Mouse (Mus musculus) intestine, embryonic 16.5 days (tissue): ENCODE results near the gene Uchl1. TPM values are rescaled to one million over a fixed set of nuclear protein-coding genes. Genes with fewer than 3 reads are reported as not detected.

Source experiments
- ATAC-seq: fragments of 200-750 bp; cut with Nextera tagmentation; 2 replicates; pipeline ENCODE4 v1.8.0; 2017; ENCODE audit warnings: moderate TSS enrichment, moderate library complexity
- H3K27ac ChIP-seq: fragments of 300-500 bp; sonication (generic); 2 replicates; pipeline ENCODE4 v1.5.1; 2014; ENCODE audit warnings: mild to moderate bottlenecking, low read length
- H3K27me3 ChIP-seq: fragments of 300-500 bp; sonication (generic); replicated peaks from 2 replicates; pipeline ENCODE4 v1.6.1; 2014; ENCODE audit warnings: low read length, control low read depth, mixed read lengths; ENCODE audit not compliant: control insufficient read depth, insufficient read depth
- H3K36me3 ChIP-seq: fragments of 300-500 bp; sonication (generic); 2 replicates; pipeline ENCODE4 v1.6.1; 2014; ENCODE audit warnings: low read length, control low read depth; ENCODE audit not compliant: control insufficient read depth, insufficient read depth
- H3K4me1 ChIP-seq: fragments of 300-500 bp; sonication (generic); 2 replicates; pipeline ENCODE4 v1.6.1; 2014; ENCODE audit warnings: low read length, control low read depth, mixed read lengths; ENCODE audit not compliant: control insufficient read depth, insufficient read depth
- H3K4me2 ChIP-seq: fragments of 300-500 bp; sonication (generic); 2 replicates; pipeline ENCODE4 v1.6.1; 2014; ENCODE audit warnings: low read depth, low read length, control low read depth
- H3K4me3 ChIP-seq: fragments of 300-500 bp; sonication (generic); 2 replicates; pipeline ENCODE4 v1.5.1; 2014; ENCODE audit warnings: mild to moderate bottlenecking, low read length
- H3K9ac ChIP-seq: fragments of 300-500 bp; sonication (generic); 2 replicates; pipeline ENCODE4 v1.6.1; 2014; ENCODE audit warnings: low read depth, low read length
- H3K9me3 ChIP-seq: fragments of 300-500 bp; sonication (generic); 2 replicates; pipeline ENCODE4 v1.6.1; 2016; ENCODE audit warnings: low read length, control low read depth; ENCODE audit not compliant: control insufficient read depth
- WGBS: fragments of 180-500 bp; shearing (Covaris S2); extraction: QIAGEN DNeasy Blood & Tissue Kit; methylation state at CpG from one replicate; pipeline ENCODE4 v1.1.7; 2014; 5-methylcytosine and 5-hydroxymethylcytosine counted together
- polyA plus RNA-seq: library from polyadenylated mRNA; unstranded; fragments of >200 nt; fragmentation: Nextera tagmentation; extraction: Ambion mirVana; gene quantifications from 2 replicates; pipeline ENCODE4 v1.2.1, GENCODE M21; 2015

Gene Uchl1
- polyA plus RNA-seq, 1 experiment from 2014 or later: 89.7 TPM

GRCm38 (mm10) chr5:66699911-66700310 is 24.0 kb downstream of the Uchl1 start:
- WGBS: 55% methylated on average over 6 of the region's 6 CpGs
- H3K4me2 ChIP-seq: no peak overlapping the region
- H3K4me1 ChIP-seq: peaks cover 5% of the 10 kb centered on the region; the same call in 1 of the 2 replicates
- H3K27ac ChIP-seq: no peak overlapping the region
- H3K9ac ChIP-seq: no peak overlapping the region
- H3K4me3 ChIP-seq: no peak overlapping the region
- no peak for ATAC-seq
- H3K9me3 ChIP-seq: no peaks in the 10 kb centered on the region
- H3K27me3 ChIP-seq: no peaks in the 10 kb centered on the region
- no peaks in the 10 kb centered on the region for H3K36me3 ChIP-seq

DNA sequence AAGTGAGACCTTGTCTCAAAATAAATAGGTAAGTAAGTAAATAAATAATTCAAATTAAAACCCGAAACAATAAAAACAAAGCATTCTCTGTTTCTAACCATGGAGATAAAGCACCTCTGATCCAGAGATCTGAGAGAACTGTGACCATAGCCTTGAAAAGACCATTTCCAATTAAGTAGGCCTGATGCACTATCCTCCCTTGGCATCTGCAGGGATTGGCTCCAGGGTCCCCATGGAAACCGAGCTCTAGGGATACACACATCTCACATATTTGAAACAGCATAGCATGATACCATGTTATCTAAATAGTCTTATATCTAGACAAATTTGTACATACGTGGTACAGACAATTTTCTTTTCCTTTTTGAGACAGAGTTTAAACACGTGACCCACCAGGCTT is 26.1 kb downstream of the Uchl1 start:
- H3K27me3 ChIP-seq: no peaks in the 10 kb centered on the region
- H3K36me3 ChIP-seq: no peaks in the 10 kb centered on the region
- H3K4me2 ChIP-seq: no peak overlapping the region
- WGBS: 91% methylated on average over 4 of the region's 4 CpGs
- ATAC-seq: no peak
- H3K4me3 ChIP-seq: no peak overlapping the region
- H3K4me1 ChIP-seq: peaks cover 5% of the 10 kb centered on the region; the same call in 1 of the 2 replicates
- H3K9me3 ChIP-seq: no peaks in the 10 kb centered on the region
- H3K27ac ChIP-seq: no peak overlapping the region
- no peak overlapping the region for H3K9ac ChIP-seq

- no peaks in the 10 kb centered on the region for H3K36me3 ChIP-seq
- no peak overlapping the region for H3K4me3 ChIP-seq
- no peak overlapping the region for H3K4me2 ChIP-seq
- 23% methylated on average over 10 of the region's 10 CpGs for WGBS
- H3K4me1 ChIP-seq: peaks cover 5% of the 10 kb centered on the region; the same call in 1 of the 2 replicates
- H3K9me3 ChIP-seq: no peaks in the 10 kb centered on the region
- no peaks in the 10 kb centered on the region for H3K27me3 ChIP-seq
- ATAC-seq: no peak
- H3K27ac ChIP-seq: no peak overlapping the region
- no peak overlapping the region for H3K9ac ChIP-seq
Measured at GRCm38 (mm10) chr5:66703317-66704004, 27.6 kb downstream of the Uchl1 start.

DNA sequence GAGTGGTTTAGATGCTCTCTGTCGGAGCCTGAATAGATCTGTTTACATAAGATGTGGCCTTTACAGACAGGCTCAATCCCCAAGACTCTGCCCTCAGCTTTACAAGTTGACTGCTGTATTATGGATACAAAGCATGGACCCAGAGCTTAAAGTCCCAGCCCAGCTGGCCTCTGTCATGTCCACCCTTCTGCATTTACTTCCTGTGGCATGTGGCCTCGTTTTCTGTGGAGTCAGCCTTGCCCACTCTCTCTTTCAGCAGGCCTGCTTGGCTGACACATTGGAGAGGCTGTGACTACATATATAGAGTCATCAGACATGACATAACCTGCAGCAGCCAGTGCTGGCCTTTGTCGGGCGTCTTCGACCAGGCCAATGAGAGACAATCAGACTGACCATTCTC is 32.0 kb downstream of the Uchl1 start:
- no peaks in the 10 kb centered on the region for H3K9me3 ChIP-seq
- H3K27me3 ChIP-seq: no peaks in the 10 kb centered on the region
- H3K4me2 ChIP-seq: no peak overlapping the region
- no peak overlapping the region for H3K4me3 ChIP-seq
- H3K4me1 ChIP-seq: peaks cover 5% of the 10 kb centered on the region; the same call in 1 of the 2 replicates
- 72% methylated on average over 5 of the region's 5 CpGs for WGBS
- no peaks in the 10 kb centered on the region for H3K36me3 ChIP-seq
- H3K9ac ChIP-seq: no peak overlapping the region
- no peak overlapping the region for H3K27ac ChIP-seq
- ATAC-seq: no peak

DNA sequence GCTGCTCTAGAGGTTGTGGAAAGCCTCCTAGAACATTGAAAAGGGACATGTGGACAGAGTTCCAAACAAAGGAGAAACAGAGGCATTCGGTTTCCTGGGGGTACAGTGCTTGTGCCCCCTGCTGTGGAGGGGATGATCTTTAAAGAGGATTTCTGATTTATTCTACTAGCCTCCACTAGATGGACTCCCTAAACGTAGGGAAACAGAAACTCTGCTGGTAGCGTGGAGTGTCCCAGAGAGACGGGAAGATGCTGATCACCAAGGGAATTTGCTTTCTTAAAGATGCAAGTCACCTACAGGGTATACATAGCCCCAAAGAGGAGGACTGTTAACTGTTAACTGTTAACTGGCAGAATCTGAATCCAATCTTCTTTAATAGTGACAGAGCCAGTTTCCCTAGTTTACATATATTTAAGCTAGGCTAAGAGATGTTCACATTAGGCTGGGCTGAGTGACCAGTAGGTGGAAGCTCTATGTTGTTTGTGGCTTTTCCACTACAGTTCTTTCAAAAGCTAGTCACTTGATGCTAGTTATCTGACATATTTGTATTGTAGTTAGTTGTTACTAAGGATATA is 34.6 kb downstream of the Uchl1 start:
- no peaks in the 10 kb centered on the region for H3K27me3 ChIP-seq
- H3K9me3 ChIP-seq: no peaks in the 10 kb centered on the region
- H3K4me3 ChIP-seq: no peak overlapping the region
- H3K27ac ChIP-seq: no peak overlapping the region
- WGBS: 18% methylated on average over 4 of the region's 4 CpGs
- no peaks in the 10 kb centered on the region for H3K4me1 ChIP-seq
- ATAC-seq: no peak
- no peaks in the 10 kb centered on the region for H3K36me3 ChIP-seq
- no peak overlapping the region for H3K4me2 ChIP-seq
- H3K9ac ChIP-seq: no peak overlapping the region

DNA sequence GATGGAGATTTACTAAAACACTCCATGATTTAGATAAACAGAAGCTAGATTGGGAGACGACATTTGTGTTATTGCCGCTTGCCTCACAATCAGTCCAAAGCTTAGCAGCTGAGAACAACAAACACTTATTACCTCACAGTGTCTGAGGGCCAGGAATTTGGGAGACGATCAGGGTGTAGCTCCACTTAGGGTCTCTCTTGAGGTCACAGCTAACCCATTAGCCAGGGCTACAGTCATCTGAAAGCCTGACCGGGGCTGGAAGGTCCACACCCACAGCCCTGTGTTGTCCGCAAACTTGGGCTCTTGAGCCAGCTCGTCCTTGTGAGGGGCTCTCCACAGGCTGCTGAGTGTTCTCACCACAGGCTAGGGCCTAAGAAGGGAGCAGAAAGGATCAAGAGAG is 36.9 kb downstream of the Uchl1 start:
- H3K4me1 ChIP-seq: no peaks in the 10 kb centered on the region
- no peaks in the 10 kb centered on the region for H3K9me3 ChIP-seq
- no peak overlapping the region for H3K27ac ChIP-seq
- no peak overlapping the region for H3K4me3 ChIP-seq
- H3K36me3 ChIP-seq: no peaks in the 10 kb centered on the region
- H3K9ac ChIP-seq: no peak overlapping the region
- H3K27me3 ChIP-seq: no peaks in the 10 kb centered on the region
- no peak overlapping the region for H3K4me2 ChIP-seq
- WGBS: 47% methylated on average over 6 of the region's 6 CpGs
- no peak for ATAC-seq

DNA sequence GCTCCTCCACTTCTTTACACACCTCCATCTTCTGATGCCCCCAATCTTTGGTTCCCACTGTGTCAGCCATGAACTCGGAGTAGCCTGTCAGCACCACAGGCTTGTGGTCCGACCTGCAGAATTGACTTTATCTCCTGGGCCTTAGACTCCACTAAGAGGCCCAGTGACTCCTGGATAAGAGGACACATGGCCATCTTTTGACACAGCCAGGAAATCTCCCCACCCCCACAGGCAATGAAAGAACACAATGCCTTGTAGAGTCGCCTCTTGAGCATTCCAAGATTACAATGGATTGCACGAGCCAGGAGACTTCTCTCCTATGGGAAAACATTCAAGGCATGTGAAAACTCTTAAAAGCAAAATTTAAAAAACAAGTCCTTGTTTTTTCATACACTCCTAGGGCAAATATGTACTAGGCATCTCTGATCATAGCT is 39.6 kb downstream of the Uchl1 start:
- Histone ChIP-seq H3K9me3 (no peaks in the 10 kb centered on the region), H3K9ac (no peak overlapping the region), H3K4me1 (no peaks in the 10 kb centered on the region), H3K27me3 (no peaks in the 10 kb centered on the region), H3K4me3 (no peak overlapping the region), H3K27ac (no peak overlapping the region), H3K36me3 (no peaks in the 10 kb centered on the region), H3K4me2 (no peak overlapping the region)
- WGBS: 68% methylated on average over 4 of the region's 4 CpGs
- no peak for ATAC-seq

GRCm38 (mm10) chr5:66717931-66718330 is 42.0 kb downstream of the Uchl1 start:
- WGBS: 59% methylated on average over 4 of the region's 4 CpGs
- H3K4me1 ChIP-seq: no peaks in the 10 kb centered on the region
- no peak overlapping the region for H3K4me3 ChIP-seq
- no peak overlapping the region for H3K9ac ChIP-seq
- no peak overlapping the region for H3K27ac ChIP-seq
- ATAC-seq: no peak
- H3K4me2 ChIP-seq: no peak overlapping the region
- no peaks in the 10 kb centered on the region for H3K9me3 ChIP-seq
- no peaks in the 10 kb centered on the region for H3K27me3 ChIP-seq
- no peaks in the 10 kb centered on the region for H3K36me3 ChIP-seq

DNA sequence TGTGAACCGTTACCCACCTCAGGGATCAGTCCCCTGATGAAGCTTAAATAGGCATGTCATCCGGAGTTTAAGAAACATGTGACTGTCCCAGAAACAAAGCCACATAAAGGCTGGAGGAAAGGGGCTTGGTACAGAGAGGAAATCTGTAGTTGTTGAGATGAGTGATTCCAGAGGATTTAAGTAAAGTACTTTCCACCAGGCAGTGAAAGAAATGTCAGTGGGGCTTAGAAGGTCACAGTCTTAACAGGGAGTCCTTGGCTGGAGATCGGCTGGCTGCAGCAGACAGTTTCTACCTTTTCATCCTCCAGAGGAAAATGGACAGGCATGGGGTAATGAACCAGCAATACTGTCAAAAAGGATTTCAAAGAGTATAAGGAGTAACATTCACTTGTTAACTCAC is 42.5 kb downstream of the Uchl1 start:
- H3K4me3 ChIP-seq: no peak overlapping the region
- H3K9ac ChIP-seq: no peak overlapping the region
- no peaks in the 10 kb centered on the region for H3K4me1 ChIP-seq
- no peak overlapping the region for H3K27ac ChIP-seq
- no peak overlapping the region for H3K4me2 ChIP-seq
- WGBS: 56% methylated on average over 3 of the region's 3 CpGs
- no peaks in the 10 kb centered on the region for H3K27me3 ChIP-seq
- H3K36me3 ChIP-seq: no peaks in the 10 kb centered on the region
- H3K9me3 ChIP-seq: no peaks in the 10 kb centered on the region
- no peak for ATAC-seq

DNA sequence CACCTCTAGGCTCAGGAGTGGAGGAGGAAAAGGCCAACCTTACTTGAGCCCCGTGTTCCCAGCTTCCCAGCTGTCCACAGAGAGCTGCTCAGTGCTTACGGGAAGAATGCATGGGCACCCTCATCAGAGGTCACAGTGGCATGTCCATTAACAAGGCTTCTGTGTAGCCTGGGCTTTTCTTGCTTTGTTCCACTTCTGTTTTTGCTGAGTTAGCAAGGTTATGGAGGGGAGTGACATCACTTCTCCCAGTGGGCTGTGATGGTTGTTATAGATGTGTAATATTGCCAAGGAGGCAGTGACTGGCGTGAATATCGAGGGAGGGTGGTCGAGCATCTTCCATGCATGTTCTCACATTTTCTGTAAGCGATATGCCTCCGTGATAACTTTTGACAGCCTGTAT is 43.0 kb downstream of the Uchl1 start:
- Histone ChIP-seq H3K9ac (no peak overlapping the region), H3K36me3 (no peaks in the 10 kb centered on the region), H3K27me3 (no peaks in the 10 kb centered on the region), H3K4me1 (no peaks in the 10 kb centered on the region), H3K4me2 (no peak overlapping the region), H3K9me3 (no peaks in the 10 kb centered on the region), H3K4me3 (no peak overlapping the region), H3K27ac (no peak overlapping the region)
- ATAC-seq: no peak
- 77% methylated on average over 7 of the region's 7 CpGs for WGBS
